Mouse (Mus musculus): Measurements from ENCODE around the gene Creld2. TPM values are rescaled to one million over a fixed set of nuclear protein-coding genes. Genes with fewer than 3 reads are reported as not detected.

Gene Creld2
- total RNA-seq (2023) = 10 to 100 TPM; 31.0 to 34.3 TPM

GRCm38 (mm10) chr15:88819026-88819905, at the start of gene Creld2, which contains the start of gene Alg12:
TSS of gene Creld2 (plus strand) at chr15:88819646.
TSS of gene Alg12 (minus strand) at chr15:88819318.

GRCm38 (mm10) chr15:88861772-88862622, 42.6 kb downstream of the Creld2 start, which contains the start of gene Pim3:
TSS of gene Pim3 (plus strand) at chr15:88862186.

Other genes with a start within 250 kb of the Creld2 start
- gene Zdhhc25, start 219.3 kb upstream of the Creld2 start, total RNA-seq (2023) = not detected
- gene Brd1, start 85.4 kb upstream of the Creld2 start, total RNA-seq (2023) = 10 to 100 TPM; 83.5 to 99.5 TPM
- gene Zbed4, start 68.0 kb upstream of the Creld2 start, total RNA-seq (2023) = 10 to 100 TPM; 22.1 to 24.0 TPM
- 10 to 100 TPM; 12.7 to 14.6 TPM for gene Alg12, start 328 bp upstream of the Creld2 start, total RNA-seq (2023)
- 100 to 1,000 TPM; 159 to 173 TPM for gene Pim3, start 42.5 kb downstream of the Creld2 start, total RNA-seq (2023)
- not detected for gene Ttll8, start 134.8 kb downstream of the Creld2 start, total RNA-seq (2023)
- gene Mlc1, start 159.4 kb downstream of the Creld2 start, total RNA-seq (2023) = not detected
- not detected for gene Mov10l1, start 163.3 kb downstream of the Creld2 start, total RNA-seq (2023)
- gene Panx2, start 240.1 kb downstream of the Creld2 start, total RNA-seq (2023) = not detected